Mouse (Mus musculus): ENCODE data around the gene Mical3. TPM values are rescaled to one million over a fixed set of nuclear protein-coding genes. Genes with fewer than 3 reads are reported as not detected.

Mical3 gene
- total and polyA plus RNA-seq, 2 experiments from 2014 or later: 17.5 to 78.7 TPM

- Histone ChIP-seq H3K4me1 (ENCODE audit: insufficient read depth) (no peaks in the 10 kb centered on the region), H3K9ac (no peak overlapping the region), H3K9me3 (ENCODE audit: low read length) (no peaks in the 10 kb centered on the region), H3K36me3 (ENCODE audit: insufficient read depth) (no peaks in the 10 kb centered on the region), H3K4me2 (ENCODE audit: low read depth) (no peak overlapping the region), H3K4me3 (ENCODE audit: low read depth, low read length) (no peak overlapping the region), H3K27me3 (ENCODE audit: insufficient read depth, low read length) (no peaks in the 10 kb centered on the region), H3K27ac (ENCODE audit: low read depth, low read length) (no peak overlapping the region)
- TF ChIP-seq CTCF (IDR thresholded peaks at IDR 0.05; ENCODE audit: low read depth): no peak
- no peak for ATAC-seq
- DNase-seq: no peak
- WGBS: 87% methylated on average over 14 of the region's 14 CpGs
Measured at GRCm38 (mm10) chr6:120901776-120902645, 228.8 kb downstream of the Mical3 start.

- no peaks in the 10 kb centered on the region for H3K4me1 ChIP-seq (ENCODE audit: insufficient read depth)
- DNase-seq: peak; percentile 72
- no peak overlapping the region for H3K27ac ChIP-seq (ENCODE audit: low read depth, low read length)
- 72% methylated on average over 6 of the region's 6 CpGs for WGBS
- H3K36me3 ChIP-seq (ENCODE audit: insufficient read depth): peaks cover 27% of the 10 kb centered on the region
- no peaks in the 10 kb centered on the region for H3K27me3 ChIP-seq (ENCODE audit: insufficient read depth, low read length)
- H3K9me3 ChIP-seq (ENCODE audit: low read length): no peaks in the 10 kb centered on the region
- no peak overlapping the region for H3K9ac ChIP-seq
- H3K4me2 ChIP-seq (ENCODE audit: low read depth): no peak overlapping the region
- ATAC-seq: peak; percentile 70
- H3K4me3 ChIP-seq (ENCODE audit: low read depth, low read length): no peak overlapping the region
- peak; percentile 88 for TF ChIP-seq CTCF (IDR thresholded peaks at IDR 0.05; ENCODE audit: low read depth)
Measured at GRCm38 (mm10) chr6:120898188-120898833, 232.5 kb downstream of the Mical3 start.

- no peak overlapping the region for H3K9ac ChIP-seq
- no peak overlapping the region for H3K4me3 ChIP-seq (ENCODE audit: low read depth, low read length)
- ATAC-seq (no peak), DNase-seq (no peak)
- no peak overlapping the region for H3K27ac ChIP-seq (ENCODE audit: low read depth, low read length)
- no peak for TF ChIP-seq CTCF (IDR thresholded peaks at IDR 0.05; ENCODE audit: low read depth)
- WGBS: 94% methylated on average over 9 of the region's 9 CpGs
- no peaks in the 10 kb centered on the region for H3K27me3 ChIP-seq (ENCODE audit: insufficient read depth, low read length)
- peaks cover 48% of the 10 kb centered on the region for H3K36me3 ChIP-seq (ENCODE audit: insufficient read depth)
- no peaks in the 10 kb centered on the region for H3K9me3 ChIP-seq (ENCODE audit: low read length)
- no peak overlapping the region for H3K4me2 ChIP-seq (ENCODE audit: low read depth)
- no peaks in the 10 kb centered on the region for H3K4me1 ChIP-seq (ENCODE audit: insufficient read depth)
Measured at GRCm38 (mm10) chr6:120894524-120894923, 236.3 kb downstream of the Mical3 start.

GRCm38 (mm10) chr6:120894089-120894488 lies 236.7 kb downstream of the Mical3 start:
- Histone ChIP-seq H3K4me2 (ENCODE audit: low read depth) (no peak overlapping the region), H3K9ac (no peak overlapping the region), H3K9me3 (ENCODE audit: low read length) (no peaks in the 10 kb centered on the region), H3K36me3 (ENCODE audit: insufficient read depth) (peaks cover 48% of the 10 kb centered on the region), H3K4me1 (ENCODE audit: insufficient read depth) (no peaks in the 10 kb centered on the region), H3K27ac (ENCODE audit: low read depth, low read length) (no peak overlapping the region), H3K27me3 (ENCODE audit: insufficient read depth, low read length) (no peaks in the 10 kb centered on the region), H3K4me3 (ENCODE audit: low read depth, low read length) (no peak overlapping the region)
- ATAC-seq (no peak), DNase-seq (no peak)
- no peak for TF ChIP-seq CTCF (IDR thresholded peaks at IDR 0.05; ENCODE audit: low read depth)
- WGBS: 97% methylated on average over 9 of the region's 9 CpGs

- H3K4me1 ChIP-seq (ENCODE audit: insufficient read depth): no peaks in the 10 kb centered on the region
- H3K27me3 ChIP-seq (ENCODE audit: insufficient read depth, low read length): no peaks in the 10 kb centered on the region
- no peak overlapping the region for H3K9ac ChIP-seq
- ATAC-seq (no peak), DNase-seq (no peak)
- H3K4me2 ChIP-seq (ENCODE audit: low read depth): no peak overlapping the region
- no peaks in the 10 kb centered on the region for H3K9me3 ChIP-seq (ENCODE audit: low read length)
- 90% methylated on average over 17 of the region's 17 CpGs for WGBS
- TF ChIP-seq CTCF (IDR thresholded peaks at IDR 0.05; ENCODE audit: low read depth): no peak
- H3K4me3 ChIP-seq (ENCODE audit: low read depth, low read length): no peak overlapping the region
- no peak overlapping the region for H3K27ac ChIP-seq (ENCODE audit: low read depth, low read length)
- H3K36me3 ChIP-seq (ENCODE audit: insufficient read depth): peaks cover 31% of the 10 kb centered on the region
Measured at GRCm38 (mm10) chr6:120886696-120887095, 244.1 kb downstream of the Mical3 start.

- no peaks in the 10 kb centered on the region for H3K27me3 ChIP-seq (ENCODE audit: insufficient read depth, low read length)
- TF ChIP-seq CTCF (IDR thresholded peaks at IDR 0.05; ENCODE audit: low read depth): no peak
- 71% methylated on average over 6 of the region's 6 CpGs for WGBS
- no peak overlapping the region for H3K27ac ChIP-seq (ENCODE audit: low read depth, low read length)
- H3K36me3 ChIP-seq (ENCODE audit: insufficient read depth): peaks cover 17% of the 10 kb centered on the region
- H3K9me3 ChIP-seq (ENCODE audit: low read length): no peaks in the 10 kb centered on the region
- H3K4me3 ChIP-seq (ENCODE audit: low read depth, low read length): no peak overlapping the region
- ATAC-seq (no peak), DNase-seq (no peak)
- no peak overlapping the region for H3K4me2 ChIP-seq (ENCODE audit: low read depth)
- H3K9ac ChIP-seq: no peak overlapping the region
- H3K4me1 ChIP-seq (ENCODE audit: insufficient read depth): no peaks in the 10 kb centered on the region
Measured at GRCm38 (mm10) chr6:120884436-120884835, 246.4 kb downstream of the Mical3 start.

Other genes with a start within 250 kb of the Mical3 start
- gene Bid, start 214.1 kb downstream of the Mical3 start, total RNA-seq (2014; rRNA removed): 26.9 and 27.3 TPM in 2 replicates
- 38.4 and 44.9 TPM in 2 replicates for gene Bid, start 214.1 kb downstream of the Mical3 start, polyA plus RNA-seq (2015; fragmentation: Nextera tagmentation; extraction: Ambion mirVana)
- gene Pex26, start 52.7 kb upstream of the Mical3 start, total RNA-seq (2014; rRNA removed): 25.9 and 31.0 TPM in 2 replicates
- 11.1 and 12.3 TPM in 2 replicates for gene Pex26, start 52.7 kb upstream of the Mical3 start, polyA plus RNA-seq (2015; fragmentation: Nextera tagmentation; extraction: Ambion mirVana)
- gene Tuba8, start 79.7 kb upstream of the Mical3 start, total RNA-seq (2014; rRNA removed): 0.31 and 0.86 TPM in 2 replicates
- gene Tuba8, start 79.7 kb upstream of the Mical3 start, polyA plus RNA-seq (2015; fragmentation: Nextera tagmentation; extraction: Ambion mirVana): 1.1 and 1.2 TPM in 2 replicates
- gene Usp18, start 114.9 kb upstream of the Mical3 start, total RNA-seq (2014; rRNA removed): 1.7 and 2.5 TPM in 2 replicates
- gene Usp18, start 114.9 kb upstream of the Mical3 start, polyA plus RNA-seq (2015; fragmentation: Nextera tagmentation; extraction: Ambion mirVana): 3.0 and 3.4 TPM in 2 replicates
- 40.2 and 45.7 TPM in 2 replicates for gene Slc6a13, start 169.2 kb upstream of the Mical3 start, total RNA-seq (2014; rRNA removed)
- gene Slc6a13, start 169.2 kb upstream of the Mical3 start, polyA plus RNA-seq (2015; fragmentation: Nextera tagmentation; extraction: Ambion mirVana): 43.5 and 45.9 TPM in 2 replicates
- 5.0 and 5.6 TPM in 2 replicates for gene Slc6a12, start 212.1 kb upstream of the Mical3 start, total RNA-seq (2014; rRNA removed)
- gene Slc6a12, start 212.1 kb upstream of the Mical3 start, polyA plus RNA-seq (2015; fragmentation: Nextera tagmentation; extraction: Ambion mirVana): 2.1 and 2.8 TPM in 2 replicates

All from forebrain, postnatal 0 days (tissue).